Mouse (Mus musculus) spleen, adult 2 months (tissue): Measurements from ENCODE around the gene Gh.
A peak's percentile ranks its signal among the peaks of the same experiment; 100 is the strongest.

Experiments
- CTCF ChIP-seq: fragments of 200-500 bp; IDR thresholded peaks from 2 replicates; pipeline ENCODE4 v1.5.1; 2011; ENCODE audit warnings: mild to moderate bottlenecking, inconsistent platforms; ENCODE audit not compliant: insufficient read depth, insufficient read length, insufficient replicate concordance; ENCODE audit errors: extremely low read depth
- POLR2A ChIP-seq: fragments of 200-500 bp; IDR thresholded peaks from 2 replicates; pipeline ENCODE4 v1.6.1; 2011; ENCODE audit warnings: low read depth, low read length, inconsistent platforms

- TF ChIP-seq POLR2A (peak; percentile 41), CTCF (no peak)
Measured at GRCm38 (mm10) chr11:106306065-106306385, 4.4 kb upstream of the Gh start.
